Mouse (Mus musculus) liver, embryonic 14.5 days (tissue): ENCODE measurements around the gene Hesx1.

Source experiments
- CTCF ChIP-seq: IDR thresholded peaks from 2 replicates; pipeline ENCODE4 v1.5.1; 2016; ENCODE audit warnings: antibody characterized with exemption, low read depth, control low read depth
- EP300 ChIP-seq: IDR thresholded peaks from 2 replicates; pipeline ENCODE4 v1.6.1; 2016; ENCODE audit warnings: antibody characterized with exemption, low read depth

DNA sequence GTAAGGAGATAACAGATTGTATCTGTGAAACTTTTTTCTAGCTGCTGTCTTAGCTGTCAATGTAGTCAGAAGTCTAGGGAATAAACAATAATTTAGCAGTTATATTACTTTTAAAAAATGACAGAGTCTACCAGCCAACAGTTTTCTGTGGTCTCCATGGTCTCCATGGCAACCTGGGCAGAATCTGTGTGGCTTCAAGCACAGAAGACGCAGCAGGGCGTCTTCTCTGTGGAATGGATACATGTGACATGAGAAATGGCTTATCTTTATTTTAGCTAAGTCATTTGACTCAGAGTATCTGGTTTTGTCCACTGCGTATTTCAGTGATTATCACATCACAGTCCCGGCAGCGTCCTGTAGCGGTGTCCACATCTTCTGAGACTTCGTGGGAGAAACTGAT lies 18.0 kb upstream of the Hesx1 start:
- TF ChIP-seq EP300 (no peak), CTCF (no peak)
